Mouse (Mus musculus) MEL (cell line): Measurements from ENCODE around the gene Mpv17l2. TPM values are rescaled to one million over a fixed set of nuclear protein-coding genes. Genes with fewer than 3 reads are reported as not detected.

Source experiments
- DNase-seq: peaks from one replicate; pipeline ENCODE4 v3.0.0; 2011; ENCODE audit warnings: low read depth, low spot score
- H3K27ac ChIP-seq: 2 replicates; pipeline ENCODE4 v1.5.1; 2012; ENCODE audit warnings: low read depth, mild to moderate bottlenecking, control low read depth, low read length, moderate library complexity; ENCODE audit not compliant: control insufficient read depth
- H3K27me3 ChIP-seq, 2 experiments: fragments of 150-350 bp in 1 of 2; sonication (generic) in 1 of 2; 2 replicates each; pipeline ENCODE4 v1.6.1; 2012; ENCODE audit warnings: low read length in 2 of 2, mild to moderate bottlenecking in 2 of 2, improper control_type of control experiment in 1 of 2, moderate library complexity in 1 of 2; ENCODE audit not compliant: insufficient read depth in 2 of 2, control insufficient read depth in 1 of 2
- H3K36me3 ChIP-seq, 2 experiments: 2 replicates each; pipeline ENCODE4 v1.6.1; 2012 to 2014; ENCODE audit warnings: low read length in 2 of 2, improper control_type of control experiment in 1 of 2, inconsistent platforms in 1 of 2, mild to moderate bottlenecking in 1 of 2; ENCODE audit not compliant: insufficient read depth in 2 of 2, control insufficient read depth in 1 of 2
- H3K4me1 ChIP-seq, 2 experiments: fragments of 150-350 bp in 1 of 2; sonication (generic) in 1 of 2; 2 replicates each; pipeline ENCODE4 v1.6.1; 2012; ENCODE audit warnings: low read length in 2 of 2, improper control_type of control experiment in 1 of 2, mild to moderate bottlenecking in 1 of 2; ENCODE audit not compliant: insufficient read depth in 2 of 2, control insufficient read depth in 1 of 2
- H3K4me3 ChIP-seq, 2 experiments: fragments of 150-350 bp in 1 of 2; sonication (generic) in 1 of 2; 2 replicates each; pipeline ENCODE4 v1.5.1; 2012; ENCODE audit warnings: low read depth in 2 of 2, low read length in 2 of 2, mild to moderate bottlenecking in 2 of 2, moderate library complexity in 2 of 2, control low read depth in 1 of 2, improper control_type of control experiment in 1 of 2; ENCODE audit not compliant: control insufficient read depth in 1 of 2, insufficient read depth in 1 of 2
- H3K79me2 ChIP-seq: 2 replicates; pipeline ENCODE4 v1.6.1; 2012; ENCODE audit warnings: mild to moderate bottlenecking, low read length, moderate library complexity; ENCODE audit not compliant: control insufficient read depth, poor library complexity, insufficient read depth
- H3K9ac ChIP-seq: 2 replicates; pipeline ENCODE4 v1.6.1; 2012; ENCODE audit warnings: low read depth, mild to moderate bottlenecking, control low read depth, low read length, moderate library complexity; ENCODE audit not compliant: control insufficient read depth, poor library complexity, severe bottlenecking
- H3K9me3 ChIP-seq: fragments of 150-350 bp; sonication (generic); replicated peaks from 2 replicates; pipeline ENCODE4 v1.6.1; 2012; ENCODE audit warnings: mild to moderate bottlenecking, low read length, improper control_type of control experiment, moderate library complexity; ENCODE audit not compliant: insufficient read depth
- BHLHE40 ChIP-seq: IDR thresholded peaks from 2 replicates; pipeline ENCODE4 v1.6.1; 2012; ENCODE audit warnings: low read depth, mild to moderate bottlenecking, inconsistent platforms, low read length, improper control_type of control experiment, borderline replicate concordance
- E2F4 ChIP-seq: IDR thresholded peaks from 2 replicates; pipeline ENCODE4 v1.6.1; 2011; ENCODE audit warnings: low read depth, low read length, improper control_type of control experiment, borderline replicate concordance
- ELF1 ChIP-seq: IDR thresholded peaks from 2 replicates; pipeline ENCODE4 v1.6.1; 2014; ENCODE audit warnings: low read depth, mild to moderate bottlenecking, inconsistent platforms, low read length, improper control_type of control experiment, moderate library complexity
- ETS1 ChIP-seq: IDR thresholded peaks from 2 replicates; pipeline ENCODE4 v1.6.1; 2012; ENCODE audit warnings: low read depth, mild to moderate bottlenecking, inconsistent platforms, low read length, improper control_type of control experiment, moderate library complexity
- KAT2A ChIP-seq: conservative IDR thresholded peaks from 2 replicates; pipeline ENCODE4 v1.6.1; 2012; ENCODE audit warnings: low read depth, low read length, improper control_type of control experiment, inconsistent platforms
- MAX ChIP-seq: IDR thresholded peaks from 2 replicates; pipeline ENCODE4 v1.6.1; 2011; ENCODE audit warnings: low read length, improper control_type of control experiment
- MAZ ChIP-seq: IDR thresholded peaks from 2 replicates; pipeline ENCODE4 v1.6.1; 2012; ENCODE audit warnings: low read depth, mild to moderate bottlenecking, inconsistent platforms, low read length, improper control_type of control experiment
- MXI1 ChIP-seq: IDR thresholded peaks from 2 replicates; pipeline ENCODE4 v1.6.1; 2011; ENCODE audit warnings: mild to moderate bottlenecking, low read depth, low read length, improper control_type of control experiment
- MYC ChIP-seq: IDR thresholded peaks from 2 replicates; pipeline ENCODE4 v1.6.1; 2011; ENCODE audit warnings: low read depth, mild to moderate bottlenecking, low read length, improper control_type of control experiment, moderate library complexity
- NRF1 ChIP-seq: IDR thresholded peaks from 2 replicates; pipeline ENCODE4 v1.6.1; 2014; ENCODE audit warnings: low read depth, mild to moderate bottlenecking, inconsistent platforms, low read length, improper control_type of control experiment, moderate library complexity; ENCODE audit not compliant: poor library complexity, insufficient read depth, severe bottlenecking
- POLR2AphosphoS5 ChIP-seq: IDR thresholded peaks from 2 replicates; pipeline ENCODE4 v1.6.1; 2012; ENCODE audit warnings: low read depth, borderline replicate concordance, mild to moderate bottlenecking, inconsistent platforms, low read length, moderate library complexity, mixed read lengths
- RAD21 ChIP-seq: IDR thresholded peaks from 2 replicates; pipeline ENCODE4 v1.6.1; 2011; ENCODE audit warnings: mild to moderate bottlenecking, low read depth, low read length, improper control_type of control experiment
- RCOR1 ChIP-seq: IDR thresholded peaks from 2 replicates; pipeline ENCODE4 v1.6.1; 2012; ENCODE audit warnings: low read depth, mild to moderate bottlenecking, inconsistent platforms, low read length, improper control_type of control experiment
- SIN3A ChIP-seq: IDR thresholded peaks from 2 replicates; pipeline ENCODE4 v1.6.1; 2012; ENCODE audit warnings: low read length, improper control_type of control experiment, inconsistent platforms
- SMC3 ChIP-seq: IDR thresholded peaks from 2 replicates; pipeline ENCODE4 v1.6.1; 2011; ENCODE audit warnings: low read depth, low read length, improper control_type of control experiment
- TAL1 ChIP-seq: IDR thresholded peaks from 2 replicates; pipeline ENCODE4 v1.6.1; 2012; ENCODE audit warnings: mild to moderate bottlenecking, inconsistent platforms, low read length, moderate library complexity, mixed read lengths
- TBP ChIP-seq: IDR thresholded peaks from 2 replicates; pipeline ENCODE4 v1.8.0; 2011; ENCODE audit warnings: low read depth, low read length, improper control_type of control experiment
- TCF12 ChIP-seq: IDR thresholded peaks from 2 replicates; pipeline ENCODE4 v1.6.1; 2014; ENCODE audit warnings: low read depth, mild to moderate bottlenecking, inconsistent platforms, low read length, improper control_type of control experiment, moderate library complexity
- USF1 ChIP-seq: IDR thresholded peaks from 2 replicates; pipeline ENCODE4 v1.6.1; 2014; ENCODE audit warnings: low read depth, mild to moderate bottlenecking, inconsistent platforms, low read length, improper control_type of control experiment, moderate library complexity
- ZC3H11A ChIP-seq: IDR thresholded peaks from 2 replicates; pipeline ENCODE4 v1.6.1; 2012; ENCODE audit warnings: low read depth, mild to moderate bottlenecking, inconsistent platforms, low read length, improper control_type of control experiment
- ZMIZ1 ChIP-seq: IDR thresholded peaks from 2 replicates; pipeline ENCODE4 v1.6.1; 2012; ENCODE audit warnings: low read depth, mild to moderate bottlenecking, inconsistent platforms, low read length, improper control_type of control experiment, moderate library complexity
- ZNF384 ChIP-seq: IDR thresholded peaks from 2 replicates; pipeline ENCODE4 v1.6.1; 2012; ENCODE audit warnings: low read depth, mild to moderate bottlenecking, inconsistent platforms, low read length, improper control_type of control experiment
- polyA plus RNA-seq, 2 experiments: library from polyadenylated mRNA; stranded (reverse) in 1 of 2; unstranded in 1 of 2; fragments of >175 nt in 1 of 2; fragments of >200 nt in 1 of 2; gene quantifications; 2 replicates each; pipeline versions ENCODE4 v1.2.1 to v1.2.4; 2012; ENCODE audit warnings: low replicate concordance in 2 of 2, low read depth in 1 of 2; ENCODE audit not compliant: insufficient read length in 2 of 2, insufficient read depth in 1 of 2, missing spikeins in 1 of 2
- total RNA-seq: library from RNA; depleted of rRNA; stranded (reverse); fragments of 300-350 nt; gene quantifications from 2 replicates; pipeline ENCODE4 v1.2.3, GENCODE M21; 2012

Mpv17l2 gene
- total and polyA plus RNA-seq, 3 experiments = 52.8 to 102 TPM; not detected in 1

DNA sequence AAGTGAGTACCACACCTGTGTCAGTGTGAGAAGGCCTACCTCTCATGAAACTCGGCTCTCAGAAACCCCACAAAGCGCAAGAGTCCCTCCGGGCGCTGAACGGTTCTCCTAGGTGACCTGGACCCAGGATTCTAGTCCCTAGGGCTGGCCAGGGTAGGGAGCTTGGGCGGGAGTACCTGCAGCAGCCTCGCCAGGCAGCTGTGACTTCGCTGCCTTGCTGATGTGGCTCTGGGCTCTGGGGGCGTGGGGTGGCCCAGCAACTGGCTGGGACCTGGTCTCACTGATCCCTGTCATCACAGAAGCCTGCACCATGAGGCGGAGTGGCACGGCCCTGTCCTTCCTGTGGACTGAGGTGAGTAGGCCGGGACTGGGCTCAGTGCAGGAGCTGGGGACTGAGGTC lies 36.5 kb downstream of the Mpv17l2 start:
- H3K9ac ChIP-seq = no peak overlapping the region
- no peak for TF ChIP-seq MAZ
- TF ChIP-seq ELF1 = no peak
- TF ChIP-seq USF1 = no peak
- TF ChIP-seq MAX = no peak
- TF ChIP-seq POLR2AphosphoS5 = no peak
- TF ChIP-seq RAD21 = no peak
- TF ChIP-seq MXI1 = no peak
- no peak for TF ChIP-seq SIN3A
- no peak for TF ChIP-seq ZC3H11A
- TF ChIP-seq SMC3 = no peak
- TF ChIP-seq RCOR1 = no peak
- TF ChIP-seq KAT2A = no peak
- TF ChIP-seq ZNF384 = no peak
- no peaks in the 10 kb centered on the region for H3K36me3 ChIP-seq
- DNase-seq = no peak
- H3K4me3 ChIP-seq = no peak overlapping the region
- H3K27ac ChIP-seq = no peak overlapping the region
- no peaks in the 10 kb centered on the region for H3K4me1 ChIP-seq
- no peaks in the 10 kb centered on the region for H3K9me3 ChIP-seq
- no peaks in the 10 kb centered on the region; a peak in 3 of 4 replicates for H3K27me3 ChIP-seq
- no peaks in the 10 kb centered on the region for H3K79me2 ChIP-seq

DNA sequence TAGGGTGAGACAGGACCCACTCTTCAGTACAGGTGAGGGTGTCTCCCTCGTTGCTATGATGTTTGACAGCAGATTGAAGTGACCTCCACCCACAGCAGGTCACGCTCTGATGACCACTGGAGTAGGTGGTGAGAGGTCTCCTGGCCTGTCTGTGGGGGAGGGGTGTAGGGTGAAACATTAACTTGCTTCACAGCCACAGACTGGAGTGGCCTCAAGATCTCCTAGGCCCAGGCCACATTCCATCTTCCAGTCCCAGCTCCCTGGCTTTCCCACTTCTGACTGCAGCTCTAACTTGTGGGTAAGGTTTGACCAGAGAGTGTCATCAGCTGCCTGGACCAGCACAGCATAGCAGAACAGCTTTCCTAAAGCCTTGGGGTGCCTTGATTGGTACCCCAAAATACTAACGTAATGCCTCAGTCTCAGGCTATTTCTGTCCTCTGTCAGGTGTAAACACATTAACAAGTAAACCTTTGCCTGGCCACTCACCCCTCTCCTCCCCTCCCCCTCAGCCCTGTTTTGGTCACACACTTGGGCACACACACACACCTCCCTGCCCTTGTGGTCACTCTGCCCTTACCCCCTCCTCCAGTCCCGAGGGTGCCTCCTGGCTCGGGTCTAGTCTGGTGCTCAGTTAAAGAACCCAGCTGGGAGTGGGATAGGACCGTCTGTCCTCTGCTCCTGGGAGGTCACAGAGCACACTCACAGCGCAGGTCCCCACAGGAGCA lies 37.1 kb downstream of the Mpv17l2 start, which contains the start of gene Pde4c:
Gene Pde4c, plus strand, starts transcription at position 235 of the 725 bp plus-strand sequence.
- H3K27me3 ChIP-seq = no peaks in the 10 kb centered on the region; a peak in 2 of 4 replicates
- no peak for DNase-seq
- H3K79me2 ChIP-seq = no peaks in the 10 kb centered on the region
- H3K9ac ChIP-seq = no peak within 1 kb of the TSS
- no peak for TF ChIP-seq MYC
- TF ChIP-seq ETS1 = no peak
- no peak for TF ChIP-seq BHLHE40
- TF ChIP-seq NRF1 = no peak
- TF ChIP-seq POLR2AphosphoS5 = no peak
- no peak for TF ChIP-seq TAL1
- TF ChIP-seq TBP = no peak
- TF ChIP-seq SMC3 = no peak
- TF ChIP-seq ZC3H11A = no peak
- no peak for TF ChIP-seq TCF12
- no peak for TF ChIP-seq E2F4
- no peak for TF ChIP-seq ZMIZ1
- H3K36me3 ChIP-seq = no peaks in the 10 kb centered on the region
- no peaks in the 10 kb centered on the region for H3K4me1 ChIP-seq
- no peak within 1 kb of the TSS for H3K27ac ChIP-seq
- no peaks in the 10 kb centered on the region for H3K9me3 ChIP-seq
- no peak within 1 kb of the TSS for H3K4me3 ChIP-seq
